Mouse (Mus musculus): ENCODE data around the gene Afg1l. TPM values are rescaled to one million over a fixed set of nuclear protein-coding genes. Genes with fewer than 3 reads are reported as not detected.
A peak's percentile ranks its signal among the peaks of the same experiment; 100 is the strongest.

Afg1l gene
- polyA plus RNA-seq, 1 experiment from 2014 or later, result 12.7 TPM

GRCm38 (mm10) chr10:42500611-42501010 is 22.2 kb upstream of the Afg1l start:
- no peak overlapping the region for H3K4me3 ChIP-seq (ENCODE audit: inconsistent target)
- 97% methylated on average over 8 of the region's 8 CpGs for WGBS (ENCODE audit: missing documents)
- H3K27ac ChIP-seq, result peak overlapping the region; percentile 66; the same call in 1 of the 2 replicates
- H3K79me2 ChIP-seq (ENCODE audit: inconsistent target), result peaks cover 31% of the 10 kb centered on the region
- no peaks in the 10 kb centered on the region for H3K36me3 ChIP-seq (ENCODE audit: inconsistent target)

- 88% methylated on average over 4 of the region's 4 CpGs for WGBS (ENCODE audit: missing documents)
- no peaks in the 10 kb centered on the region for H3K79me2 ChIP-seq (ENCODE audit: inconsistent target)
- H3K4me3 ChIP-seq (ENCODE audit: inconsistent target), result no peak overlapping the region
- no peak overlapping the region for H3K27ac ChIP-seq
- H3K36me3 ChIP-seq (ENCODE audit: inconsistent target), result no peaks in the 10 kb centered on the region
These were observed 14.6 kb upstream of the Afg1l start for GRCm38 (mm10) chr10:42493000-42493399.

GRCm38 (mm10) chr10:42492027-42492771 is 13.8 kb upstream of the Afg1l start:
- no peaks in the 10 kb centered on the region for H3K79me2 ChIP-seq (ENCODE audit: inconsistent target)
- H3K4me3 ChIP-seq (ENCODE audit: inconsistent target), result no peak overlapping the region
- no peaks in the 10 kb centered on the region for H3K36me3 ChIP-seq (ENCODE audit: inconsistent target)
- H3K27ac ChIP-seq, result no peak overlapping the region
- WGBS (ENCODE audit: missing documents), result 91% methylated on average over 10 of the region's 10 CpGs

DNA sequence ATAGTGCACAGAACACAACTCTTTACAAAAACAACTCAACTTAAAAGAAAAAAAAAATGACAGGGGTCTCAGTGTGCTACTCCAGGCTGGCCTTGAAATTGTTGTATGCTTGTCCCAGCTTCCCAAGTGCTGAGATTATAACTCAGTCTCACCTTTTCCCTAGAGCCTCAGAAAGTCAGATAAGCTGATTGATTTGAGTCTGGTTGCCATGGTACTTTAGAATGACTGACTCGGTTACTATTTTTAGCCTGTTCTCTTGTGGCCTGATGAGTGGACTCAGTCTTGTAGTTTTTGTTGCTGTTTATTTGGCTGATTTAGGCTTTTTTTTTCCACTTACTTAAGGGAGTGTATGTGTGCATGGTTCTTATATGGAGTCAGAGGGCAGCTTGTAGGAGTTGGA is 12.8 kb upstream of the Afg1l start:
- Histone ChIP-seq H3K27ac (no peak overlapping the region), H3K4me3 (ENCODE audit: inconsistent target) (no peak overlapping the region), H3K36me3 (ENCODE audit: inconsistent target) (no peaks in the 10 kb centered on the region), H3K79me2 (ENCODE audit: inconsistent target) (no peaks in the 10 kb centered on the region)
- WGBS (ENCODE audit: missing documents), result 70% methylated on average over 1 of the region's 1 CpGs

DNA sequence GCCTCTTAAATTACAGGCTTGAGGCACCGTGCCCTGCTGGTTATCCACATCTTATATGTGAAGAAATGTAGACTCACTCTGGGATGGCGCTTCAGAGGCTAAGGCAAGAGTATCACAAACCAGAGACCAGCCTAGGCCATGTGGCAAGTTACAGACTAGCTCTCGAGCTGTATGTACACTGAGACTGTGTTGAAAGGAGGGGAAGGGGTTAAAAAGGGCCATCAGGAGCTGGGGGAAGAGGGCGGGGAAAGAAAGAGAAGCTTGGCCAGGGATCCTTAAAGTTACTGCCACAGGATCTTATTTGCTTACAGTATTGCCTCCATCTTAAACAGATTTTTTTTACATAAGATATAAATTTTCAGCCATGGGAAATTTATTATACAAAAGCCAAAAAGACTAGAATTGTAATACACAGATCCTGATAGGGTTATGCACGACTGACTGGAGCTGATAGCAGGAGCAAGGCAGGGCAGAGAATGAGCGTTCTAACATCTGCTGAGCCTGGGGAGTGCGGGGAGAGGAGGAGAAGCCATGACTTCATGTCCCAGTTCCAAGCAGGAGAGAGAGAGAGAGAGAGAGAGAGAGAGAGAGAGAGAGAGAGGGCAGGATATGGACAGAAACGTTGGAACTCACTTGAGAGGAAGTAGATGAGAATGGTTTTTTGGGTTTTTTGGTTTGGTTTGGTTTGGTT is 10.4 kb upstream of the Afg1l start:
- Histone ChIP-seq H3K79me2 (ENCODE audit: inconsistent target) (no peaks in the 10 kb centered on the region), H3K27ac (no peak overlapping the region), H3K36me3 (ENCODE audit: inconsistent target) (no peaks in the 10 kb centered on the region), H3K4me3 (ENCODE audit: inconsistent target) (no peak overlapping the region)
- WGBS (ENCODE audit: missing documents), result 73% methylated on average over 8 of the region's 8 CpGs

DNA sequence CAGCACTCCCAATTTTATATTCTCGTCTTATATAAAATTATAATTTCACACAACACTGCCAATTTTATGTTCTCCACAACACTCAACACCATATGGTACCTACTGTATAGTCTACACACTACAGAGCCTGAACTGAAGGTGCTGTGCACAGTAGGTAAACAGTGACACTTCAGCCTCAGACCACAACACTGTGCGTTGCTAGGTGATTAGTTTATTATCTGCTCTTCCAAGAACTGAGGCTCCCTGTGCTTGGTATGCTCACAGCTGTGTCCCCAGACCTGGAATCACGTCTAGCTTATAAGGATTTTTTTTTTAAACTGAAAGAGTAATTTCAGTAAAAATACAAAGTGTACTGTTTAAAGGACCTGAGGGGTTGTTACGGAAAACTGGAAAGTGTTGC is 2.4 kb upstream of the Afg1l start:
- 84% methylated on average over 4 of the region's 4 CpGs for WGBS (ENCODE audit: missing documents)
- Histone ChIP-seq H3K4me3 (ENCODE audit: inconsistent target) (no peak overlapping the region), H3K36me3 (ENCODE audit: inconsistent target) (no peaks in the 10 kb centered on the region), H3K27ac (no peak overlapping the region), H3K79me2 (ENCODE audit: inconsistent target) (peaks cover 21% of the 10 kb centered on the region)

- Histone ChIP-seq H3K4me3 (ENCODE audit: inconsistent target) (peak overlapping the region; percentile 92), H3K79me2 (ENCODE audit: inconsistent target) (peaks cover 51% of the 10 kb centered on the region), H3K36me3 (ENCODE audit: inconsistent target) (no peaks in the 10 kb centered on the region), H3K27ac (peak overlapping the region; percentile 73)
- WGBS (ENCODE audit: missing documents), result 16% methylated on average over 25 of the region's 25 CpGs
These were observed 620 bp downstream of the Afg1l start for GRCm38 (mm10) chr10:42477550-42478340.

- peaks cover 57% of the 10 kb centered on the region for H3K79me2 ChIP-seq (ENCODE audit: inconsistent target)
- H3K36me3 ChIP-seq (ENCODE audit: inconsistent target), result no peaks in the 10 kb centered on the region
- no peak overlapping the region for H3K4me3 ChIP-seq (ENCODE audit: inconsistent target)
- 93% methylated on average over 10 of the region's 10 CpGs for WGBS (ENCODE audit: missing documents)
- no peak overlapping the region for H3K27ac ChIP-seq
These were observed 1.4 kb downstream of the Afg1l start for GRCm38 (mm10) chr10:42476774-42477475.

DNA sequence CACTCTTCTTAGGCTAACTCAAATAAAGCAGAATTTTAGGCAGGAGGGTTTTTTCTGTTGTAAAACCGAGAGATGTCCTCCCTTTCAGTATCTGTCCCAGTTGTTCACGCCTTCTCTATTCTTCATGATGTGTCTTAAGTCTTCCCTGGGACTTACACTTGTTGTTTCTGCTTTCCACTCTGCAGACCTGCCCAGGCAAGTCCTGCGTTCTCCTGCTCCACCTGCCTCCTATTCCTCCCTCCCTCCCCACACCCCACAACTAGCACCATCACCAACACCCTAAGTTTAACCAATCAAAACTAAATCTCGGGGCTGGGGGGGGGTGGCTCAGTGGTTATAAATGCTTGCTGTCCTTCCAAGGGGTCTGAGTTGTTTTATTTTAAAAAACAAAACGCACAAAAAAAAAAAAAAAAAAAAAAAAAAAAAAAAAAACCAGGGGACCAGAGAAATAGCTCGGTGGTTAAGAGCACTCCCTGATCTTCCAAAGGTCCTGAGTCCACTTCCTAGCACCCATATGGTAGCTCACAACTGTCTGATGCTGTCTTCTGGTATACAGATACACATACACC is 3.3 kb downstream of the Afg1l start:
- Histone ChIP-seq H3K4me3 (ENCODE audit: inconsistent target) (no peak overlapping the region), H3K27ac (no peak overlapping the region), H3K79me2 (ENCODE audit: inconsistent target) (peaks cover 64% of the 10 kb centered on the region), H3K36me3 (ENCODE audit: inconsistent target) (no peaks in the 10 kb centered on the region)
- 98% methylated on average over 6 of the region's 6 CpGs for WGBS (ENCODE audit: missing documents)

- 94% methylated on average over 14 of the region's 14 CpGs for WGBS (ENCODE audit: missing documents)
- peaks cover 4% of the 10 kb centered on the region; the same call in 1 of the 2 replicates for H3K79me2 ChIP-seq (ENCODE audit: inconsistent target)
- H3K27ac ChIP-seq, result 0 out of 2 replicates have a peak overlapping the region, but pooled peaks have one; percentile 42
- H3K36me3 ChIP-seq (ENCODE audit: inconsistent target), result no peaks in the 10 kb centered on the region
- no peak overlapping the region for H3K4me3 ChIP-seq (ENCODE audit: inconsistent target)
These were observed 13.6 kb downstream of the Afg1l start for GRCm38 (mm10) chr10:42464805-42465204.

- H3K79me2 ChIP-seq (ENCODE audit: inconsistent target), result peaks cover 4% of the 10 kb centered on the region; the same call in 1 of the 2 replicates
- H3K4me3 ChIP-seq (ENCODE audit: inconsistent target), result no peak overlapping the region
- peak overlapping the region; percentile 42 for H3K27ac ChIP-seq
- 55% methylated on average over 5 of the region's 5 CpGs for WGBS (ENCODE audit: missing documents)
- no peaks in the 10 kb centered on the region for H3K36me3 ChIP-seq (ENCODE audit: inconsistent target)
These were observed 14.1 kb downstream of the Afg1l start for GRCm38 (mm10) chr10:42464224-42464623.

- Histone ChIP-seq H3K79me2 (ENCODE audit: inconsistent target) (no peaks in the 10 kb centered on the region), H3K36me3 (ENCODE audit: inconsistent target) (no peaks in the 10 kb centered on the region), H3K4me3 (ENCODE audit: inconsistent target) (no peak overlapping the region), H3K27ac (no peak overlapping the region)
- 86% methylated on average over 7 of the region's 9 CpGs for WGBS (ENCODE audit: missing documents)
These were observed 20.7 kb downstream of the Afg1l start for GRCm38 (mm10) chr10:42457557-42458191.

GRCm38 (mm10) chr10:42455981-42456380 is 22.4 kb downstream of the Afg1l start:
- H3K4me3 ChIP-seq (ENCODE audit: inconsistent target), result no peak overlapping the region
- 98% methylated on average over 5 of the region's 5 CpGs for WGBS (ENCODE audit: missing documents)
- no peaks in the 10 kb centered on the region for H3K36me3 ChIP-seq (ENCODE audit: inconsistent target)
- no peaks in the 10 kb centered on the region for H3K79me2 ChIP-seq (ENCODE audit: inconsistent target)
- no peak overlapping the region for H3K27ac ChIP-seq
